Mouse (Mus musculus) megakaryocyte progenitor cell, adult 5-6 weeks (primary cell): ENCODE data around the gene Tnfrsf21. TPM values are rescaled to one million over a fixed set of nuclear protein-coding genes. Genes with fewer than 3 reads are reported as not detected.
A peak's percentile ranks its signal among the peaks of the same experiment; 100 is the strongest.

Experiments
- ATAC-seq: replicated peaks from 2 replicates; pipeline ENCODE4 v1.8.0; 2016; ENCODE audit warnings: mild to moderate bottlenecking, moderate TSS enrichment, inconsistent platforms; ENCODE audit not compliant: poor library complexity
- total RNA-seq, 2 experiments: library from RNA; stranded (forward) in 1 of 2; stranded (reverse) in 1 of 2; fragments of 157-497, 149-512 nt in 1 of 2; fragments of 200-1000 nt in 1 of 2; gene quantifications; 2 replicates each; pipeline versions ENCODE4 v1.2.3 to v1.2.4; 2015 to 2017

Tnfrsf21 gene
- total RNA-seq, 2 experiments from 2014 or later: 47.0 to 69.6 TPM

DNA sequence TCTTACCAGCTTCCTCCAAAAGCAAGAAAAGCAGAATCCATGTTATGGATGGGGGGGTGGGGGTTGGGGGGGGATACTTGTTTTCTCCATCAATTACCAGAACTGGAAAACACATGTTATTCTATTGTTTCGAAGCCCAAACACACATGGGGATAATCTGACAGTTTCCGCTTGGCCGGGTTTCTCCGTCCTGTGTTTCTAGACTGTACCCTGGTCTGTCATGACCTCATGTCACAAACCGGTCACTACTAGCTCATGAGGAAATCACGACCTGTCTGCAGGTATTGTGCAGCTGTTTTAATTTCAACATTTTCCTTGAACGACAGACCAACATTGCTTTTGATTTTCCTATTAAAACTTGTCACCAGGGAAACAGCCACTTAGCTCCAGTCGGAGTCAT, 58.7 kb downstream of the Tnfrsf21 start:
- no peak for ATAC-seq

DNA sequence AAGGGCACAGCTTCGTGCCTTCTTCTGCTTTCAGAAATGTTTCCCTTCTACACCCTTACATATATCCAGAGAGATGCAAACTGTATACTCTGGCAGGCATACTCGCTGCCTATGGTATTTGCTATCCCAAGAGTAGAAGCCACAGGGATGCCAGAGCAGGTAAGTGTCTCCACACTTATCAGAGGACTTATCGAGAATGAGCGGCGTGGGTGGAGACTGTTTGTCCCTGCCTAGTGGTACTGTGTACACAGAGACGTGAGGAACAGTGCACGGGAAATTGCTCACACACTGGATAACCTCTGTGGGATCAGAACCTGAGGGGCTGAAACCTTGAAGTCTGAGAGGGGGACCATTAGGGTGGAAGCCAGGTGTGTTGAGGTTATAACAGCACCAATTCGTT, 59.6 kb downstream of the Tnfrsf21 start:
- 0 out of 2 replicates have a peak, but pooled peaks have one; percentile 21 for ATAC-seq

- peak; percentile 66 for ATAC-seq
Measured at GRCm38 (mm10) chr17:43076801-43077493, 60.6 kb downstream of the Tnfrsf21 start.

DNA sequence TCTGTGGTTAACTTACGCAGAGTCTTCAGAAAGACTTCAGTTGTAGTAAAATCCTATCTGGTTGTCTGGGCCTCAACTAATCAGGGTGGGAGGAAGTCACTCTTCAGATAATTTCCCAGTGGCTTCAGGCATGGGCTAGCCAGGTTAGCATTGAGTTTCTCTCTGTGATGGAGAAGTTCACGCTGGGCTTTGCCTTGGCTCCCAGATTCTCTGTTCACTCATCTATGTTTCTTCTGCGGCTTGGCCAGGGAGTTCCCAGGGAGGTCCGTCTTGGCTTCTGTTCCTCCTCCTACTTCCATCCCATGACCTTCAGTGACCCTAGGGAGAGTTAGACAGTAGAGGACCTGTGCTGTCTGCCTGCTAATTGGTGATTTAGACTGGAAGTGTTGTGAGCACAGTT, 61.2 kb downstream of the Tnfrsf21 start:
- ATAC-seq: no peak

DNA sequence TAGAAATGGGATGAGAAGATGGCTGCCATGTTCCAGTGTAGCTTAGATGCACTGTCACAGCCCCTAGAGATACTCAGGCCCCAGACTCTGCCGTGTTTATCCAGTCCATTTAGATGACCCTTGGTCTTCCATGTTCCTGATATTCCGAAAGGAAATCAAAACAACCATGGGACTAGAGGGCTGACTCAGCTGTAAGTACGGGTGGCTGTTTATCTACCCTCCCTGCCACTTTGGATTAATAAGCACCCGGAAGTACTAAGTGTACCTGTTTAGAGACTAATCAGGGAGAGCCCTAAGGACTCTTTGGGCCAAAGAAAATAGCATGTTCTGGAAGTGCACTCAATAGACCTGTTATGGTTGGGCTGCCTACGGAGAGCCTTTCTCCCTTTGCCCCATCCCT, 64.9 kb downstream of the Tnfrsf21 start:
- ATAC-seq: no peak

- ATAC-seq: no peak
Measured at GRCm38 (mm10) chr17:43089496-43089895, 73.1 kb downstream of the Tnfrsf21 start.

DNA sequence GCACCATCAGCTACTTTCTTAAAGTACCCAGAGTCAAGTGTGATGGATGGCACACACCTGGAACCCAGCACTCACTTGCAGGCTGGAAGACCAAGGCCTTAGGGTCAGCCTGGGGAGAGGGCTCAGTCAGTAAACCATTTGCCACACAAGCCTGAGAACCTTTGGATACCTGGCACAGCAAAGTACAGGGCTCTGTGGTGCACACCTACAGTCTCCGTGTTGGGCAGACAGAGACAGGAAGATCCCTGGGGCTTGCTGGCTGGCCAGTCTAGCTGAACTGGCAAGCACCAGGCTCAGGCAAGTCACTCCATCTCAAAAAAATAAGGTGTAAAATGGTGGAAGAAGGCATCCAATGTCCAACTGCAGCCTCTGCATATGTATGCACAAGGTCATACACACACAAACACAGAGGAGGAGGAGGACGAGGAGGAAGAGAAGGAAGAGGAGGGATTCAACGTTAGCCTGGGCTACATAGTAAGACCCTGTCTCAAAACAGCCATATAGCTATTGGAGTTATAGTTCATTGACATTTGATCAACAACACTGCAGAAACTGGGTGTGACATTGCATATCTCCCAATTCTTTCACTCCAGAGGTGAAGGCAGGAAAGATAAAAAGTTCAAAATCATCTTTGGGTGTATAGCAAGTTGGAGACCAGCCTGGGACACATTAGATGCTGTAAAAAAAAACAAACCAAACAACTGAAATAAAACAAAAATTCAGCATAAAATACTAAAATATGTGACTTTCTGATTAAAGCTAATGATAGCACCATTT, 74.8 kb downstream of the Tnfrsf21 start:
- ATAC-seq: 0 out of 2 replicates have a peak, but pooled peaks have one; percentile 27

DNA sequence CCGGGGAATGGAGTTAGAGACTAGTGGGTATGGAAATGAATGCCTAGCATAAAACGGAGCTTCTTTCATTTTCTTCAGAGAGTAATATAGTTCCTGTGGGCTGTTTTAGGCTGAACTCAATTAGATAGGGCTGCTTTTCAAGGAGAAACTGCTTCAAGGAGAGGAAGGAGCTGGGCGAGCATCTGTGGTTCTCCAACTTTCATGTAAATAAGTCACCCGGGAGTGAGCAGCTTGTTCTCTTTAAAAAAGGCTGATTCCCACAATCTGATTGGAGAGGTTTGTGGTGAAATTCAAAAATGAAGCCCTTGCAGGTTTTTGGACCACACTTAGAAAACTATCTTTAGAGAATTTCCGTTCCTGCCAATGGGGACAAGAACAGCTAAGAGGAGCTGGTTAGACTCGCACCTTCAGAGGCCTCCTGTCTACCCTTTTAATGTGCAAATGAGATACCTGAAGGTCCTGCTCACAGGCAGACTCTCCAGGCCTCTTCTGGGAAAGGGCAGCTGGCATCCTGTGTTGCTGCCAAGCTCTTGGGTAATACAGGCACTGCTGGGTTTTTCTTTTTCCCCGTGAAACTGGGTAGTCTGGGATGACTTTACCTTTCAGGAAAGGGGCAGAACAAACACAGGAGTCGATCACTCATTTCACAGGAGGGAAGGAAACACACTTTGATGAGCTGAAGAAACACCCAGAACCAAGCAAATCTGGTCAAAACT, 76.1 kb downstream of the Tnfrsf21 start:
- ATAC-seq: no peak

DNA sequence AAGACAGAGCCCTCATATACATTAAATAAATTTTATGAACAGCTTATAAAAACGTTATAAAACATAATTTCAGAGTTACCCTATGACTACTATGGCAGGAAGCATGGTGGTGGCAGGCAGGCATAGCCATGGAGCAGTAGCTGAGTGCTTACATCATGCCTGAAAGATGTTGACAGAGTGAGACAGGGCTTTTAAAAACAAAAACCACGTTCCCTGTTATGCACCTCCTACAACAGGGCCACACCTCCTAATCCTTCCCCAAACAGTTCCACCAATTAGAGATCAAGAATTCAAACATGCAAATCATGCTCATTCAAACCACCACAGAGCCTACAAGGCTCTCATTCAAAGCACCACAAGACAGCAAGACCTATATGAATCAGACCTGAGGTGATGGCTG, 77.9 kb downstream of the Tnfrsf21 start:
- ATAC-seq: peak; percentile 43; the same call in 1 of the 2 replicates

DNA sequence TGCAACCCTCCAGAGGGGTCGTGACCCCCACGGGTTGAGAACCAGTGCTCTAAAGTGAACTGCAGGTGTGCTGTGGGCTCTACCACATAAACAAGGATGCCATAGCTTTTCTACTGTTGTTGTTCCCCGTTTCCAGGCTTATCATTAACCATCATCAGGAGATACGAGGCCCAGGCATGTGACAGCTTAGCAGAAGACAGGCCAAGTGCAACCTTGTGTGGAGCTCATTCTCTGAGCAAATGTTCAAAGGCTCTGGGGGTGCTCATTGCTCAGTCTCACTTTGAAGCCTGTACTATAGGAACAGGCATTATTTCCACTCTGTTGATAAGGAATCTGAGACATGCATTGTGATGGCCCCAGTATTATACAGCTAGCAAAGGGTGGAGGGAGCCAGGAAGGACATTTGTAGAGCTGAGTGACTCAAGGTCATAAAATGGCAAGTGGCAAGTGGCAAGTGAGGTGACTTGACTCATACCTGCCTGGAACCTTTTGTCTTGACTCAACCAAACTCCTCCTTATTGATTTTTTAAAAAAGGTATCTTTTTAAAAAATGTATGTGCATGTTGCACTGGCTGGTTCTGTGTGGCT, 80.8 kb downstream of the Tnfrsf21 start:
- ATAC-seq: no peak

- ATAC-seq: no peak
Measured at GRCm38 (mm10) chr17:43106108-43106507, 89.8 kb downstream of the Tnfrsf21 start.

DNA sequence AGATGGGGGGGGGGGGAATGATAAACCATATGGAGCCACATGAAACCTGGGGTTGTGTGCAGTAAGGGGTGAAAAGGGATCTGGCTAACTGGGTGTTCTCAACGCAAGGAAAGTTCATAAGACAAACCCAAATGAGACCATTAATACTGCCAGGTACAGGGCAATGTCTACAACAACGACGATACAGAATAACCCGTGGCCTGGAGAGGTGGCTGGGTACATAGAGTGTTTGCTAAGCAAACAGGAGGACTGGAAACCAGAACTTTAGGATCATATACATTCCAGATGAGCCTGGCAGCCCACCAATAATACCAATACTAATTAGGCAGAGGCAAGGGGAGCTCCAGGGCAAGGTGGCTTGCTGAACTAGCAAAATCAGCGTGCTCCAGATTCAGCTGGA, 91.0 kb downstream of the Tnfrsf21 start:
- no peak for ATAC-seq

DNA sequence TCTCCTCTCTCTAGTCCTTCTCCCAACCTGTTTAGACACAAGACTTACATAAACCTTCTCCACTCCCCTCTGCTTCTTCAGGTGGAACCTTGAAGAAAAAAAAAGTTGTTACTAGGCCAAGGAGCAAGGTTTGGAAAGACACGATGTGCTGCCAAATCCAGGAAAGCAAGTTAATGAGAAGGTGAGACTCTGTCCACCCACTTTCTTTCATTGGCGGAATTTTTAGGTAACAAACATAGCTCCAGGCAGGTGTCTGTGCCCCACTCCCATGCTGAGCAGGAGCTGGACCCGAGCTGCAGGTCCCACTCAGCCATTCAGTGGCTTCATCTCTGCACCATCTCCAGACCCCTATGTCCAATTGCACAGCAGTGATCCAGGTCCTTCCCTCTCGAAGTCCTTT, 93.1 kb downstream of the Tnfrsf21 start:
- ATAC-seq: no peak

- ATAC-seq: no peak
Measured at GRCm38 (mm10) chr17:43110168-43110885, 94.0 kb downstream of the Tnfrsf21 start.

- ATAC-seq: no peak
Measured at GRCm38 (mm10) chr17:43113391-43113984, 97.1 kb downstream of the Tnfrsf21 start.

DNA sequence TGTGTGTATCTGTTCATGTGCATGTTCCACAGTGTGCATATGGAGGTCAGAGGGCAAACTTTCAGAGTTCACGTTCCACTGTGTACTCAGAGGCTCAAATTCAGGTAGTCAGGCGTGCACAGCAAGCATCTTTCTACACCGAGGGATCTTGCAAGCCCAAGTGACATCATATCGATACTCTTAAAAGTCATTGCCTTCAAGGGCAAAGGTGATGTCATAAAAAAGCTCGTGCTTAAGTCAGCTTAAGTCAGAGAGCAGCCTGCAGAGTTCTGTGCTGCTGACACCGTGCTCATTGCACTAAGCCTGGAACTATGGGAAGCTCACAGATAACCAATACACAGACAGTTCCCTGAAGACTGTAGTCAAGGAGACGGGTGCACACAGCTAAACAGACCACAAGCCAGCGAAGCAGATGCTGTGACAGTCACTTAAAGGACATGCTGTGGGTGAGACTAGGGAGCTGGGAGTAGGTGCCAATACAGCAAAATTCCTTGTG, 97.8 kb downstream of the Tnfrsf21 start:
- ATAC-seq: no peak

GRCm38 (mm10) chr17:43114926-43115325, 98.6 kb downstream of the Tnfrsf21 start:
- no peak for ATAC-seq

GRCm38 (mm10) chr17:43116748-43117147, 100.4 kb downstream of the Tnfrsf21 start:
- ATAC-seq: no peak

- no peak for ATAC-seq
Measured at GRCm38 (mm10) chr17:43119446-43119845, 103.1 kb downstream of the Tnfrsf21 start.

- no peak for ATAC-seq
Measured at GRCm38 (mm10) chr17:43121096-43121495, 104.7 kb downstream of the Tnfrsf21 start.
